Mouse (Mus musculus) forebrain, embryonic 13.5 days (tissue): ENCODE results near the gene Fzd1. TPM values are rescaled to one million over a fixed set of nuclear protein-coding genes. Genes with fewer than 3 reads are reported as not detected.

Source experiments
- ATAC-seq: fragments of 200-750 bp; cut with Nextera tagmentation; 2 replicates; pipeline ENCODE4 v1.8.0; 2017
- H3K27ac ChIP-seq: fragments of 300-500 bp; sonication (generic); 2 replicates; pipeline ENCODE4 v1.5.1; 2015; ENCODE audit warnings: inconsistent platforms, mild to moderate bottlenecking, moderate library complexity
- H3K27me3 ChIP-seq: fragments of 300-500 bp; sonication (generic); 2 replicates; pipeline ENCODE4 v1.6.1; 2015; ENCODE audit warnings: mild to moderate bottlenecking, inconsistent platforms
- H3K36me3 ChIP-seq: fragments of 300-500 bp; sonication (generic); 2 replicates; pipeline ENCODE4 v1.6.1; 2015; ENCODE audit warnings: mild to moderate bottlenecking, inconsistent platforms; ENCODE audit not compliant: poor library complexity, severe bottlenecking
- H3K4me1 ChIP-seq: fragments of 300-500 bp; sonication (generic); 2 replicates; pipeline ENCODE4 v1.6.1; 2015; ENCODE audit warnings: inconsistent platforms
- H3K4me2 ChIP-seq: fragments of 300-500 bp; sonication (generic); 2 replicates; pipeline ENCODE4 v1.6.1; 2015; ENCODE audit warnings: inconsistent platforms, mild to moderate bottlenecking, moderate library complexity
- H3K4me3 ChIP-seq: fragments of 300-500 bp; sonication (generic); 2 replicates; pipeline ENCODE4 v1.5.1; 2015; ENCODE audit warnings: mild to moderate bottlenecking, inconsistent platforms
- H3K9ac ChIP-seq: fragments of 300-500 bp; sonication (generic); 2 replicates; pipeline ENCODE4 v1.6.1; 2015; ENCODE audit warnings: mild to moderate bottlenecking, inconsistent platforms
- H3K9me3 ChIP-seq: fragments of 300-500 bp; sonication (generic); replicated peaks from 2 replicates; pipeline ENCODE4 v1.6.1; 2016; ENCODE audit warnings: inconsistent platforms
- WGBS: fragments of 180-500 bp; shearing (Covaris S2); methylation state at CpG from one replicate; pipeline ENCODE4 v1.1.7; 2015; 5-methylcytosine and 5-hydroxymethylcytosine counted together
- polyA plus RNA-seq: library from polyadenylated mRNA; unstranded; fragments of >200 nt; fragmentation: Nextera tagmentation; extraction: Ambion mirVana; gene quantifications from 2 replicates; pipeline ENCODE4 v1.2.1, GENCODE M21; 2015

Fzd1 gene
- 16.9 and 17.0 TPM in 2 replicates for polyA plus RNA-seq

- ATAC-seq, result peak; percentile 96
- Histone ChIP-seq H3K27ac (peak within 1 kb of the TSS; percentile 95), H3K9ac (peak within 1 kb of the TSS; percentile 95)
These were observed at the start of gene Fzd1 for GRCm38 (mm10) chr5:4757902-4758301. Gene Fzd1 (minus strand): TSS chr5:4758035.

GRCm38 (mm10) chr5:4805228-4805627, 47.4 kb upstream of the Fzd1 start:
- ATAC-seq, result no peak
- Histone ChIP-seq H3K36me3 (no peaks in the 10 kb centered on the region), H3K9ac (no peak overlapping the region), H3K27me3 (no peaks in the 10 kb centered on the region), H3K9me3 (no peaks in the 10 kb centered on the region), H3K27ac (no peak overlapping the region), H3K4me3 (no peak overlapping the region), H3K4me2 (no peak overlapping the region), H3K4me1 (peaks cover 14% of the 10 kb centered on the region)
- 72% methylated on average over 4 of the region's 4 CpGs for WGBS

More at GRCm38 (mm10) chr5:4757902-4758301, at the start of gene Fzd1:
- WGBS, result under 1% methylated on average over 25 of the region's 33 CpGs
- H3K36me3 ChIP-seq, result no peaks in the 10 kb centered on the region
- H3K9me3 ChIP-seq, result no peaks in the 10 kb centered on the region
- H3K4me2 ChIP-seq, result peak within 1 kb of the TSS; percentile 94
- no peaks in the 10 kb centered on the region for H3K27me3 ChIP-seq
- H3K4me3 ChIP-seq, result peak within 1 kb of the TSS; percentile 92
- H3K4me1 ChIP-seq, result peaks cover 33% of the 10 kb centered on the region

GRCm38 (mm10) chr5:4803708-4804107, 45.9 kb upstream of the Fzd1 start:
- WGBS, result 82% methylated on average over 5 of the region's 5 CpGs
- Histone ChIP-seq H3K27ac (no peak overlapping the region), H3K9ac (no peak overlapping the region), H3K4me1 (peaks cover 14% of the 10 kb centered on the region), H3K36me3 (no peaks in the 10 kb centered on the region), H3K27me3 (no peaks in the 10 kb centered on the region), H3K4me2 (no peak overlapping the region), H3K9me3 (no peaks in the 10 kb centered on the region), H3K4me3 (no peak overlapping the region)
- no peak for ATAC-seq

GRCm38 (mm10) chr5:4801971-4802370, 44.1 kb upstream of the Fzd1 start:
- ATAC-seq, result no peak
- Histone ChIP-seq H3K9me3 (no peaks in the 10 kb centered on the region), H3K27me3 (no peaks in the 10 kb centered on the region), H3K9ac (no peak overlapping the region), H3K36me3 (no peaks in the 10 kb centered on the region), H3K4me2 (no peak overlapping the region), H3K4me3 (no peak overlapping the region), H3K4me1 (peaks cover 14% of the 10 kb centered on the region), H3K27ac (no peak overlapping the region)

- Histone ChIP-seq H3K27ac (peak overlapping the region; percentile 35; the same call in 1 of the 2 replicates), H3K27me3 (no peaks in the 10 kb centered on the region), H3K36me3 (no peaks in the 10 kb centered on the region), H3K9me3 (no peaks in the 10 kb centered on the region), H3K4me3 (no peak overlapping the region), H3K4me2 (no peak overlapping the region), H3K4me1 (peaks cover 14% of the 10 kb centered on the region), H3K9ac (no peak overlapping the region)
- 34% methylated on average over 8 of the region's 8 CpGs for WGBS
- peak; percentile 60 for ATAC-seq
These were observed 43.4 kb upstream of the Fzd1 start for GRCm38 (mm10) chr5:4801096-4801850.

- H3K27me3 ChIP-seq, result no peaks in the 10 kb centered on the region
- no peak overlapping the region for H3K4me3 ChIP-seq
- H3K36me3 ChIP-seq, result no peaks in the 10 kb centered on the region
- WGBS, result 86% methylated on average over 3 of the region's 3 CpGs
- no peak for ATAC-seq
- no peak overlapping the region for H3K9ac ChIP-seq
- H3K27ac ChIP-seq, result no peak overlapping the region
- 0 out of 2 replicates have a peak, but pooled peaks cover 8% of the 10 kb centered on the region for H3K4me1 ChIP-seq
- H3K4me2 ChIP-seq, result no peak overlapping the region
- no peaks in the 10 kb centered on the region for H3K9me3 ChIP-seq
These were observed 33.4 kb upstream of the Fzd1 start for GRCm38 (mm10) chr5:4791219-4791618.

- ATAC-seq, result no peak
- Histone ChIP-seq H3K27me3 (no peaks in the 10 kb centered on the region), H3K36me3 (no peaks in the 10 kb centered on the region), H3K4me1 (0 out of 2 replicates have a peak, but pooled peaks cover 8% of the 10 kb centered on the region), H3K9ac (no peak overlapping the region), H3K27ac (no peak overlapping the region), H3K4me3 (no peak overlapping the region), H3K4me2 (no peak overlapping the region), H3K9me3 (no peaks in the 10 kb centered on the region)
- 74% methylated on average over 4 of the region's 4 CpGs for WGBS
These were observed 32.4 kb upstream of the Fzd1 start for GRCm38 (mm10) chr5:4790265-4790664.

- 91% methylated on average over 3 of the region's 3 CpGs for WGBS
- 0 out of 2 replicates have a peak, but pooled peaks cover 8% of the 10 kb centered on the region for H3K4me1 ChIP-seq
- H3K36me3 ChIP-seq, result no peaks in the 10 kb centered on the region
- H3K4me3 ChIP-seq, result no peak overlapping the region
- H3K27me3 ChIP-seq, result no peaks in the 10 kb centered on the region
- no peak overlapping the region for H3K9ac ChIP-seq
- H3K27ac ChIP-seq, result no peak overlapping the region
- ATAC-seq, result no peak
- no peaks in the 10 kb centered on the region for H3K9me3 ChIP-seq
- no peak overlapping the region for H3K4me2 ChIP-seq
These were observed 30.6 kb upstream of the Fzd1 start for GRCm38 (mm10) chr5:4788484-4788883.

- 0 out of 2 replicates have a peak, but pooled peaks cover 8% of the 10 kb centered on the region for H3K4me1 ChIP-seq
- no peak for ATAC-seq
- H3K4me2 ChIP-seq, result no peak overlapping the region
- H3K9ac ChIP-seq, result no peak overlapping the region
- H3K4me3 ChIP-seq, result no peak overlapping the region
- H3K27ac ChIP-seq, result no peak overlapping the region
- WGBS, result 81% methylated on average over 3 of the region's 3 CpGs
- H3K27me3 ChIP-seq, result no peaks in the 10 kb centered on the region
- H3K9me3 ChIP-seq, result no peaks in the 10 kb centered on the region
- H3K36me3 ChIP-seq, result no peaks in the 10 kb centered on the region
These were observed 29.0 kb upstream of the Fzd1 start for GRCm38 (mm10) chr5:4786816-4787215.

GRCm38 (mm10) chr5:4778274-4778673, 20.4 kb upstream of the Fzd1 start:
- H3K27me3 ChIP-seq, result no peaks in the 10 kb centered on the region
- peak; percentile 67; the same call in 1 of the 2 replicates for ATAC-seq
- H3K9me3 ChIP-seq, result no peaks in the 10 kb centered on the region
- H3K36me3 ChIP-seq, result no peaks in the 10 kb centered on the region
- peaks cover 9% of the 10 kb centered on the region for H3K4me1 ChIP-seq
- H3K4me2 ChIP-seq, result no peak overlapping the region
- no peak overlapping the region for H3K27ac ChIP-seq
- H3K4me3 ChIP-seq, result no peak overlapping the region
- WGBS, result 79% methylated on average over 3 of the region's 3 CpGs
- no peak overlapping the region for H3K9ac ChIP-seq

GRCm38 (mm10) chr5:4776495-4776894, 18.7 kb upstream of the Fzd1 start:
- WGBS, result 78% methylated on average over 2 of the region's 2 CpGs
- no peak for ATAC-seq

GRCm38 (mm10) chr5:4773090-4773772, 15.4 kb upstream of the Fzd1 start:
- H3K4me1 ChIP-seq, result peaks cover 13% of the 10 kb centered on the region
- peak; percentile 80 for ATAC-seq
- H3K9ac ChIP-seq, result no peak overlapping the region
- H3K27ac ChIP-seq, result 0 out of 2 replicates have a peak overlapping the region, but pooled peaks have one; percentile 10
- H3K9me3 ChIP-seq, result no peaks in the 10 kb centered on the region
- 8% methylated on average over 9 of the region's 9 CpGs for WGBS
- H3K4me3 ChIP-seq, result no peak overlapping the region
- H3K36me3 ChIP-seq, result no peaks in the 10 kb centered on the region
- no peaks in the 10 kb centered on the region for H3K27me3 ChIP-seq
- H3K4me2 ChIP-seq, result peak overlapping the region; percentile 12; the same call in 1 of the 2 replicates

More at GRCm38 (mm10) chr5:4776495-4776894, 18.7 kb upstream of the Fzd1 start:
- Histone ChIP-seq H3K9ac (no peak overlapping the region), H3K4me2 (no peak overlapping the region), H3K4me3 (no peak overlapping the region), H3K9me3 (no peaks in the 10 kb centered on the region), H3K36me3 (no peaks in the 10 kb centered on the region), H3K27ac (no peak overlapping the region), H3K4me1 (peaks cover 13% of the 10 kb centered on the region), H3K27me3 (no peaks in the 10 kb centered on the region)
